Mouse (Mus musculus) retina, embryonic 14.5 days (tissue): Measurements from ENCODE around the gene Gpsm3.
A peak's percentile ranks its signal among the peaks of the same experiment; 100 is the strongest.

Experiments used
- DNase-seq: peaks from one replicate; pipeline ENCODE4 v3.0.0-alpha.2; 2015; ENCODE audit warnings: low spot score

Gene Gpsm3

GRCm38 (mm10) chr17:34629796-34630603, 40.4 kb downstream of the Gpsm3 start:
- DNase-seq: no peak

DNA sequence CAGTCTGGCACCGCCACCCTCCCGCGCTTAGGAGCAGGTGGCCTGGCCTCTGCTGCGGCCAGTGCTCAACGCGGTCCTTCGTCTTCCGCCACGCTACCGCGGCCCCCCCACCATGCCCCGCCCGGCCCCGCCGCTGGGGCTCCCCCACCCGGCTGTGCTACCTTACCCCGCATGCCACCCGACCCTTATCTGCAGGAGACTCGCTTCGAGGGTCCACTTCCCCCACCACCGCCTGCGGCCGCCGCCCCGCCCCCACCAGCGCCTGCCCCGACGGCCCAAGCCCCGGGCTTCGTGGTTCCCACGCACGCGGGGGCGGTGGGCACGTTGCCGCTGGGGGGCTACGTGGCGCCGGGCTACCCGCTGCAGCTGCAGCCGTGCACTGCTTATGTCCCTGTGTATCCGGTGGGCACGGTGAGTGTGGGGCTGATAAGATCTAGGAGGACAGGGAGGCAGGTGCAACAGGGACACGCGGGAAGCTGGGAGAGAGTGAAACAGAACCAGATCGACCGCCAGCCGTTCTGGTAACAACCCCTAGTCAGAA, 41.2 kb downstream of the Gpsm3 start:
- DNase-seq: no peak

- no peak for DNase-seq
These were observed 42.0 kb downstream of the Gpsm3 start for GRCm38 (mm10) chr17:34631647-34632046.

- peak; percentile 75 for DNase-seq
These were observed 42.7 kb downstream of the Gpsm3 start for GRCm38 (mm10) chr17:34632261-34632691.

DNA sequence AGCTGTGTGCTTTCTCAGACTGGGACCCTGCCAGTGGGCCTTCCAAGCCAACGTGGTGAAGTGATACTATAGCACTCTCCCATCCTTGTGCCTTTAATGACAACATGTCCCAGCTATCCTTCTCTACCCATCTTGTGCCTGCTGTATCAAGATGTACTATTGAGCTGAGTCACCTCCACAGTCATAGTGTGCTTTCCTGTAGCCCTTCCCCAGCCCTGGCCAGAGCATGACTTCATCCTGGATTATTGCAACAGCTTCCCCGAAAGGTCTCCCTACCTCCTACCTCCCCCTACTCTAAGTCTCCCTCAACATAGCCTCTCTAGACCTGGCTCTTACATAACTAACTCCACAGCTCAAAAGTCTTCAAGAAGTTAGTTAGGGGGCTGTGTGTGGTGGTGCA, 46.1 kb downstream of the Gpsm3 start:
- no peak for DNase-seq

DNA sequence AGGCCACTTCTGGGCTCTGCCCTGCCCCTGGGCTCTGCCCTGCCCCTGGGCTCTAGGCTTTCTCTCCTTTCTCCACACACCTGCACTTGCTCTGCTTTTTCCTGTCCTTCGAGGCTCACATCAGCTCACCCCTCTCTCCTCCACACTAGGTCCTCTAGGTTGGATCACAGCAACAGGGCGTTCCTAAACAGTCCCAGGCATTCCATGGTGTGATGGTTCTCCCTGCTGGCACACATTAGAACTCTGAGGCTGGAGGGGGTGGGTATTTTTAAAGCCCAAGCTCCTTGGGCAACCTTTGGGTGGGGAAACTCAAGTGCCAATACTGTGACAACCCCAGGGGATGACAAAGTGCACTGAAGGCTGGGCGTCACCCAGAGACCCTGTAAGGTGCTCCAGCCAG, 47.9 kb downstream of the Gpsm3 start:
- no peak for DNase-seq

- DNase-seq: no peak
These were observed 50.1 kb downstream of the Gpsm3 start for GRCm38 (mm10) chr17:34639461-34640255.

DNA sequence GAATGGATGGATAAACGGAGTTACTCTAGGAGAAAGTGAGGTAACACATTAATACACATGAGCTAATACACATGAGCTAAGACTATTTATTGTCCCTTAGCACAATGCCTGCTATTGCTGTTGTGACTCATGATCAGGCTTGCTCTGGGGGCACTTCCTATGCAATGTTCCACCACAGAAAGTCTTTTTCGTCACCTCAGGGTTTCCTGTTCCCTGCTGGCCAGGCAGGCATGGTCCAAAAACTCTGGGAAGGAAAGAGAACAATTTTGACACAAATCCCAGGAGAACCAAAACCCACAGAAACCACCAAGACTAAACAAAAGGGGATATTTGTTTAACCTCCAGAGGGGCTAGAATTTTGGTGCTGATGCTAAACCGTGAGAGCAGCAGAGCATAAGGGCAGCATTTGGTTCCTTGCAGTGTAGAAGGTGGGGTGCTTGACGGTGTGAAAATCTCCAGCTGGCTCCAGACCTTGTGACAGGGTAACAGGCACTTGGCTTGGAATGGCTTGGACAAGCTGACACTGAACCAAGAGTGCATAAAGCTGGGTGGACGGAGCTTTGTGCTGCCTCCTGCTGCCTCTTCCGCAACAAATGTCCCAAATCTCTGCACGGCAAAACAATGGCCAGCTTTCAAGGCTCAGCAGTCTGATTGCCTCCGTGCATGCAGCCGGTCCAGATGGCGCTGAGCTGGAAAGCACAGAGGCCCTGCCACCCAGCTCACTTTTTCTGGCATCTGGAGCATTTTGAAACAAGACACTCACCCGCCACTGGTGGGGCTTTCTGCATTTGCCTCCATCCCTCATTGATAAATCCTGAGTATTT, 51.4 kb downstream of the Gpsm3 start:
- peak; percentile 70 for DNase-seq
